Mouse (Mus musculus) c-Kit-positive CD71-positive TER-119-positive erythroid progenitor cells, embryonic 14.5 days (primary cell): ENCODE results near the gene Abhd17a.

Experiments
- DNase-seq: peaks from one replicate; pipeline ENCODE4 v3.0.0-alpha.2; 2013; ENCODE audit warnings: low spot score

Abhd17a gene

GRCm38 (mm10) chr10:80576351-80577194 is 13.6 kb downstream of the Abhd17a start:
- no peak for DNase-seq

- no peak for DNase-seq
Observed at GRCm38 (mm10) chr10:80575925-80576324, 14.2 kb downstream of the Abhd17a start.

- no peak for DNase-seq
Observed at GRCm38 (mm10) chr10:80574896-80575295, 15.2 kb downstream of the Abhd17a start.

GRCm38 (mm10) chr10:80573944-80574343 is 16.2 kb downstream of the Abhd17a start:
- no peak for DNase-seq

GRCm38 (mm10) chr10:80572477-80572876 is 17.7 kb downstream of the Abhd17a start:
- DNase-seq, result peak; percentile 84

- DNase-seq, result no peak
Observed at GRCm38 (mm10) chr10:80570871-80571836, 19.0 kb downstream of the Abhd17a start.

GRCm38 (mm10) chr10:80570419-80570818 is 19.7 kb downstream of the Abhd17a start:
- DNase-seq, result peak; percentile 49

- peak; percentile 90 for DNase-seq
Observed at GRCm38 (mm10) chr10:80569664-80570066, 20.5 kb downstream of the Abhd17a start.

GRCm38 (mm10) chr10:80568876-80569275 is 21.3 kb downstream of the Abhd17a start:
- DNase-seq, result no peak

- peak; percentile 82 for DNase-seq
Observed at GRCm38 (mm10) chr10:80566375-80567092, 23.6 kb downstream of the Abhd17a start.

- peak; percentile 94 for DNase-seq
Observed at GRCm38 (mm10) chr10:80561116-80561944, 28.8 kb downstream of the Abhd17a start, which contains the start of gene Rexo1. TSS of gene Rexo1 (minus strand) at chr10:80561560.

GRCm38 (mm10) chr10:80560621-80561020 is 29.5 kb downstream of the Abhd17a start:
- DNase-seq, result no peak

- DNase-seq, result no peak
Observed at GRCm38 (mm10) chr10:80559431-80559830, 30.7 kb downstream of the Abhd17a start.

GRCm38 (mm10) chr10:80557346-80557965 is 32.7 kb downstream of the Abhd17a start:
- DNase-seq, result peak; percentile 83

- DNase-seq, result no peak
Observed at GRCm38 (mm10) chr10:80553997-80554396, 36.1 kb downstream of the Abhd17a start.

- DNase-seq, result peak; percentile 78
Observed at GRCm38 (mm10) chr10:80553575-80553974, 36.6 kb downstream of the Abhd17a start.

- DNase-seq, result no peak
Observed at GRCm38 (mm10) chr10:80552364-80552763, 37.8 kb downstream of the Abhd17a start.

- no peak for DNase-seq
Observed at GRCm38 (mm10) chr10:80549279-80549678, 40.9 kb downstream of the Abhd17a start.

GRCm38 (mm10) chr10:80548428-80549006 is 41.6 kb downstream of the Abhd17a start:
- no peak for DNase-seq

- DNase-seq, result no peak
Observed at GRCm38 (mm10) chr10:80547539-80547938, 42.6 kb downstream of the Abhd17a start.
